Mouse (Mus musculus) monocyte, adult 5-6 weeks (primary cell): ENCODE data around the gene Odc1. TPM values are rescaled to one million over a fixed set of nuclear protein-coding genes. Genes with fewer than 3 reads are reported as not detected.
A peak's percentile ranks its signal among the peaks of the same experiment; 100 is the strongest.
"Not testable (repeated sequence)": the region's sequence is repeated elsewhere in the genome, so short reads cannot be mapped to it uniquely, and the experiment has no call there.

ENCODE experiments used
- ATAC-seq: fragments of 153-309, 156-312 bp; replicated peaks from 2 replicates; pipeline ENCODE4 v1.8.0; 2017; ENCODE audit warnings: mild to moderate bottlenecking; ENCODE audit not compliant: low TSS enrichment, insufficient number of reproducible peaks, severe bottlenecking, poor library complexity, low FRiP score
- total RNA-seq: library from RNA; stranded (forward); fragments of 200-1000, 200-491, 200-594 nt; gene quantifications from 3 replicates; pipeline ENCODE4 v1.2.3, GENCODE M21; 2017

Odc1 gene
- total RNA-seq, 1 experiment from 2014 or later = 146 TPM

DNA sequence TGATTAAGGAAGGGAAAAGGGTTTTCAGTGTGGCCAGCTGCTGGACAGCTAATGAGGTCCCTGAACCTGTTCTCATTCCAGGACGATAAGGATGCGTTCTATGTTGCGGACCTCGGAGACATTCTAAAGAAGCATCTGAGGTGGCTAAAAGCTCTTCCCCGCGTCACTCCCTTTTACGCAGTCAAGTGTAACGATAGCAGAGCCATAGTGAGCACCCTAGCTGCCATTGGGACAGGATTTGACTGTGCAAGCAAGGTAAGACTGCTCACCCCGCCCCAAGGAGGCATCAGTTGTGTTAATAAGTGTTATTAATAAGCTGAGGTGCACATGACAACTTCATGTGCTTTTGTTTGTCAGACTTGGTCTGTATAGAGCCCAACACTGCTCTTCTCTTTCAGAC, 3.0 kb downstream of the Odc1 start:
- not testable (repeated sequence) for ATAC-seq

DNA sequence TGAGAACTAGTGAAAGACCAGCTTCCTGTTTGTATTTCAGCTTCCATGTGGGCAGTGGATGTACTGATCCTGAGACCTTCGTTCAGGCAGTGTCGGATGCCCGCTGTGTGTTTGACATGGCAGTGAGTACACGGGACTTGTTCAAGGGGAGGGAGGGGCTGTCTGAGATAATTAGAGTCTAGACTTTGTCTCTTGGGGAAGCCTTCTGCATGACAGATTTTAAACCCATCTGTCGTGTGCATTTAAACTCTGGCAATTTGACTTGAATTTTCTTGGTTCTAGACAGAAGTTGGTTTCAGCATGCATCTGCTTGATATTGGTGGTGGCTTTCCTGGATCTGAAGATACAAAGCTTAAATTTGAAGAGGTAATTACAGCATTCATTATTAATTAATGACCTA, 3.9 kb downstream of the Odc1 start:
- ATAC-seq = no peak

DNA sequence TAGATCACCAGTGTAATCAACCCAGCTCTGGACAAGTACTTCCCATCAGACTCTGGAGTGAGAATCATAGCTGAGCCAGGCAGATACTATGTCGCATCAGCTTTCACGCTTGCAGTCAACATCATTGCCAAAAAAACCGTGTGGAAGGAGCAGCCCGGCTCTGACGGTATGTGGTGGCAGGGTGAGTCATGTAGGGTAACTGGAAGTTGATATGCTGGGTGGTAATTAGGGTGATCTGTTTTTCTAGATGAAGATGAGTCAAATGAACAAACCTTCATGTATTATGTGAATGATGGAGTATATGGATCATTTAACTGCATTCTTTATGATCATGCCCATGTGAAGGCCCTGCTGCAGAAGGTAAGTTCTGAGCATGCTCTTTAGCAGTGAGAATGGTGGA, 4.8 kb downstream of the Odc1 start:
- ATAC-seq = not testable (repeated sequence)

DNA sequence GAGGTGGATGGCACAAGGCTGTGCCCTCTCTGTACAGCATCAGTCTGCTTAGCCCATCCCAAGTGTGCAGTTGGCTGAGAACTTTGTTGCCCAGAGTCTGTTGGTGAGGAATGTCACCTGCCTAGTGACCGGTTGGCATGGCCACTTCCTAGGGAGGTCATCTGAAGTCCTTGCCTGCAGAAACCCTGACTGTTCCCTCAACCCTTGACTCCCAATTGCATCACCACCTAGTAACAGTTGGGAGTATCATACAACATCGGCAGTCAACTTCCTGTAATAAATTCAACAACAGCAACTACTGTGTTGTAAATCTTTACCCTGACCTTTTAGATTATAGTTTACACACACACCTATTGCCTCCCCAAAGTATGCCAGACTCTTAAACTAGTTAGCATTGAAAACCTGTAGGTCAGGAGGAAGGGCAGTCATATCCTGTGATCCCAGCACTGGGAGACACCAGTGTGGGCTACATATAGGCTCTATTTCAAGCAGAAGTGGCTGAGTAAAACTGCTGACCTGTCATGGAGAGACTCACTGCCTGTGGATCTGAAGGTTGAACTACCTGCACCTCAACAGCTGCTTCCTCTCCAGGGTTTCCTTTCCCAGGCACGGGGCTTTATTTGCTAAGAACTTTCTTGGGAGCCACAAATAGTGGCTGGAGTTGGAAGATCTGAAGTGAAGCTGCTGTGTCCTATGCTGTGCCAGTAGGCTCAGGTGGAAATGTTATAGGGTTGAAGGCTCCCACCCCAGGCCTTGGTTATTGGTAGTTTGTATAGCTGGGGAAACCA, 6.8 kb downstream of the Odc1 start:
- no peak for ATAC-seq

DNA sequence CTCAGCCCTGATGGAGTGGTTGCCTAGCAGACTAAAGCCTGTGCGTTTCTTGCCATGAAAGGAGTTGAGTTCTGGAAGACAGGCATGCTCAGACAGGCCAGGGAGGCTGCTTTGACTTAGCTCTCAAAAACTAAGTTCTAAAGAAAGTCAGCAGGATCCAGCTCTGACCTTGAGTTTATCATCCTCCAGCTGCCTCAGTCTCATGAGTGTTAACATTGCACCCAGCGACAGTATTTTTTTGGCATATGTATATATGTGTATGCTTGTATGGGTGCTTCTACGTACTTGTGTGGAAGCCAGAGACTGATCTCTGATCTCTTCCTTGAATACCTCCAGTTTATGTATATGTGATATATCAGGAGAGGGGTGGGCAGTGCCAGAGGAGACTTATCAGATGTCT, 7.8 kb downstream of the Odc1 start:
- no peak for ATAC-seq

DNA sequence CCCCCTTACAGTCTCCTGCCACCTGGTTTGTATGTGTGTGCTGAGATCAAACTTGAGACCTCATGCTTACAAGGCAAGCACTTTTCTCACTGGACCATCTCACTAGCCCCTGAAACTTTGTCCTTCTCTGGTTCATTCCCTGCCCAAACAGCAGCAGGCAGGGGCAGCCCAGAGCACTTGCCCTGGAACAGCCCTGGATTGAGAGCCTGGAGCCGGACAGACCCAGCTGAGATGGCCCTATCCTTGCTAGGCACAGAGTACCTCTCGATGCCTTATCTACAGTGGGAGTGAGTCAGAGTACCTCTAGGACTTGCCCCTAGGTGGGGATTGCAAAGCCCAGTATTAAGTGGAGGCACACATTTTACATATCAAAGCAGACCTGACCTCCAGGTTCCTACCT, 8.4 kb downstream of the Odc1 start:
- ATAC-seq = no peak

DNA sequence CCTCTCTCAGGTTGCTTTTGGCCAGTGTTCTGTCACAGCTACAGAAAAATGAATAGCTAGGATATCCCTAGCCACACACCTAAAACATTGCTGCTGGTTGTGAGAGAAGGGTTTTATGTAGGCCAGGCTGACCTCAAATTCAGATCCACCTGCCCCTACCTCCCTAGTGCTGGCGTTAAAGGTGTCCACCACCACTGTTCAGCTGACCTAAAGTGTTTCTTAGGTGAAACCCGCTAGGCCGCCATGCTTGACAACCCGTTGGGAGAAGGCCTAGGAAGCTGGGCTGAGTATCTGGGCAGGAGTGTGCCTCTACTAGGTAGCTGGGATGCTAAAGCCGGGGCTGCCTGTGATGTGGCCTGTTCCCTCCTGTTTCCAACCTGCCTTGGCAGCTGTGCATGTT, 9.0 kb downstream of the Odc1 start:
- ATAC-seq = no peak

DNA sequence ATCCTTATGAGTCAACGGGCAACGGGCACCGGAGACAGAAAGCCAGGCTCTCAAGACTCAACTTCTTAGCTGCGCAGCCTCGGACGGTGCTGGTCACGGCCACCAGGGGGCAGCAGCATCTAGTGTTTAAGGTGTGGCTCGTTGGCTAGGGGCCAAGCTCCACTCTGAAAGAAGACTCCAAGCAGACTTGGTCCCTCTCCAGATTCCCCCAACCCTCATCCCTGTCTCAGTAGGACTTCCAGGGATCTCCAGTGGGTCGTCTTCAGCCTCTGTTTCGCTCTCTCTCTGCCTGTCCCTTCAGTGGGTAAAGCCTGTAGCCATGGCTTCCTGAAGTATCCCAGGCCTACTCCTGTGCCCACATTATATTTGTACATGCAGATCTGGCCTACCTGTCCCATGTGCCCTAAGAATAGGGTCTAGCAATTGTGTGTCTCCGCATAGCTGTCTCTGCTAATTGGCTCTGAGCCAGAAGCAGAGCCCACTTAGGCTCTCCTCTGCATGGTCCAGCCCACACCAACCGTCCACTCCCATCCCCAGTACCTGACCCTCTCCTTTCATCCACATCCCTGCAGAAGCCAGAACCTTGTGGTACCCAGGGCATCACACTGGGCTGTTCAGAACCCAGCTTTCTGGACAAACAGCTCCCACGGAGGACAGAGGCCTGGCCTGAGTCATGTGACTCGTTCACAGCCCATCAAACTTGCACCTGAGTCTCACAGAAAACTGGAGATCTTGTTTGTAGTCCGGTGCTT, 9.8 kb downstream of the Odc1 start:
- peak; percentile 78 for ATAC-seq

DNA sequence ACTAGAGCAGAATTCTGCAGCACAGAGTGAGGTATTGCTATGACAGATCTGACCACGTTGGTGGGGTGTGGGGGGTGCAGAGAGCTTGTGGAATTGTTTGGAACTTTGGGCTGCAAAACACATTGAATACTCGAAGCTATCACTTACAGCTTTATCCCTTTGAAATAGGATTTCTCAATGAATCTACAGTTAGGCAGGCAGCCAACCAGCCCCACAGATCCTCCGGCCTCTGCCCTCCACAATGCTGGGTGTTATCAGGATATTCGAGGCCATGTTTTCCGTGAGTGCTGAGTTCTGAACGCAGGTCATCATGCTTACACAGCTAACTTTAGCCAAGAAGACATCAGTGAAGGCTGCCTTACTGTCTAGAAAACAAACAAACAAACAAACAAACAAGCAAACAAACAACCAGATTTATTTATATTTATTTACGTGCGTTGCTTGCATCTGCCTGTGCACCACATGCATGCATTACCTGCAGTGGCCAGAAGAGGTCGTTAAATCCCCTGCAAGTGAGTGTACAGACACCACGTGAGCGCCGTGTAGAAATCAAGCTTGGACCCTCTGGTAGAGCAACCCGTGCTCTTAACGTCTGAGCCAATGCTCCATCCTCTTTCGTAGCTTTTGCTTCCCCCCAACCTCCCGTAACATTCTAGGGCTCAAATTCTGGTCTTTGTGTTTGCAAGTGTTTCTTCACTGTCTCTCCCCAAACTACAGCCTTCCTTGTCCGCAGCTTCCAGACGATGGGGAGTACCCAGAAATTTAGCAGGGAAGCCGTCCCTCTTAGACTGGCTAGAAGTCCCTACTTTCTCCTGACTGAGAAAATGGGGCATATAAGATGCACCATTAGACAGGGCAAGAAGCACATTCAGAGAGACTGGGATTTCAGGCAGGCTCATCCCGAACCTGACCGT, 12.1 kb downstream of the Odc1 start:
- no peak for ATAC-seq

DNA sequence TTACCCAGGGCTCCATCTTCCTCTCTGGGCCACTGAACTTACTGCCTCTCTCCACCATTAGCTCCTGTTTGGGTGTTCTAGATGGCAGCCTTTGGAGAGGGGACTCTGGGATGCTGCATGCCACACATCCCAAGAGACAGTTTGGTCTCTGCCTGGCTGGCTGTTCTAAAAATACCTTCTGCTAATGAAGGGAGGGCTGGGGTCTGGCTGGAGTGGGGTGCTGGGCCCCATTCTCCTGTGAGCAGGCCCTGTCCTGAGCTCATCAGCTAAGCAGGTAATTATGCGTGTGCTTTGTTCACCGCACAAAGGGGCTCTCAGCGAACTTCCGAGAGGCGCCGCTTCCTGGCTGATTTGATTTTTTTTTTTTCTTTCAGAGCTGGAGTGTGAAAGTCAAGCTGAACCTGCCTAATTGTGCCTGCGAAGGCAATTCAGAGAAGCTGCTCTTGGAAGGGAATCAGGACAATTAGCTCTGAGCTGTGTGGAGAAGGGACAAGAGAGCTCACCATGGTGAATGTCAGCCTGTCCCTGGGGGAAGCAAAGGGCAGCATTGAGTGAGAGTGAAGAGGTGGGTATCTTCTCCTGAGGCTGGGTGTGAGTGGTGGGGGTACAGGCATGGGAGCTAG, 12.9 kb downstream of the Odc1 start:
- no peak for ATAC-seq

DNA sequence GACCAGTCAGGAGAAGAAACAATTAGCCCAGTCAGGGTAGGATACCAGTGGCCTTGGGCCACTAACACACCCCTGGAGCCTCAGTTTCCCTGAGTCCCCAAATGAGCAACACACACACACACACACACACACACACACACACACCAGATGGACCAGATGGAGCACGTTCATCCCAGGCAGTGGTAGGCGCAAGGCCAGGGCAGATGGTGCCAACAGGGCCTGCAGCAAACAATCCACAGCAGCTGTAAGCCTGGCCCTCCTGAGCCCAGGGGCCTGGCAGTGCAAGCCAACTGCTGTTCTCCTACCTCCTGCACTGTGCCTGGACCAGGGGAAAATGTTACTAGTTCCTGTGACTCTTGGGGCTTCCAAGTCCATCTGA, 13.4 kb downstream of the Odc1 start:
- ATAC-seq = no peak

DNA sequence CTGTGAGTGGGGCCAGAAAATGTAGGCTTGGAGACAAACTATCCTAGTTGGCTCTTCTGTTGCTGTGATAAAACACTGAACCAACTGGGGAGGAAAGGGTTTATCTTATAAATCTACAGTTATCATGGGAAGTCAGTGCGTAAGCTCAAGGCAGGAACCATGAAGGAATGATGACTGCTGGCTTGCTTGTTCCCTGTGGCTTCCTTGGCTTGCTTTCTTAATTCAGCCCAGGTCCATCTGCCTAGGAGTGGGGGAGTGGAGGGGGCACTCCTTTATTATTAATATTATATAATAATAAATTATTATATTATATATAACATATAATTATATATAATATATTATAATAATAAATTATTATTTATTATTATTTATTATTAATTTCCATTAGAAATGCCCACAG, 17.8 kb downstream of the Odc1 start:
- ATAC-seq = no peak

DNA sequence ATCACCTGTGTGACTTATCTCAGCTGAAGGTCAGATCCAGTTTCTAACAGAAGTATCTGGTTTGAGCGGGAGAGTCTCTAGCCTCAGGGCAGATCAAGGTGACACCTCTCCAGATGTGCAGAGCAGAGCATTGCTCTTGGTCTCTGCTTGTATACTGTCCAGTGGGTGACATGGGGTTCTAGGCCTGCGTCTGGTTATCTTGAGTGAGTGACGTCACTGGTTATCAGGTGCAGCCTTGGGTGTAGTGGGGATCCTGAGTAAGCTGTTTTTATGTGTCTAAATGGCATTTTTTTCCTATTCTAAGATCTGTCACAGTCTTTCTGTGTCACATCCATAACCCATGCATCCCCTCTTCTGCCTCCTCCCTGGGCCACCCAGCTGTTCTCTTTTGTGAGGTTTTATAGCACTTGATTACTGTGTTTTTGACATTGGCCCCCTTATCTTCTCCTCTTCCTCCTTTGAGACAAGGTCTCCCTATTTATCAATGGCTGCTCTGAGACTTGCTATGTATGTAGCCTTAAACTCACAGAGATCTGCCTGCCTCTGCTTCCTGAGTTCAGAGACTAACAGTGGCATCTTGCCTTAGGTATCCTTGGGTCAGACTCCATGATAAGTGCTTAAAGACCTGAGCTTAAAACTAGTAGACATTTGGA, 20.9 kb downstream of the Odc1 start:
- no peak for ATAC-seq

DNA sequence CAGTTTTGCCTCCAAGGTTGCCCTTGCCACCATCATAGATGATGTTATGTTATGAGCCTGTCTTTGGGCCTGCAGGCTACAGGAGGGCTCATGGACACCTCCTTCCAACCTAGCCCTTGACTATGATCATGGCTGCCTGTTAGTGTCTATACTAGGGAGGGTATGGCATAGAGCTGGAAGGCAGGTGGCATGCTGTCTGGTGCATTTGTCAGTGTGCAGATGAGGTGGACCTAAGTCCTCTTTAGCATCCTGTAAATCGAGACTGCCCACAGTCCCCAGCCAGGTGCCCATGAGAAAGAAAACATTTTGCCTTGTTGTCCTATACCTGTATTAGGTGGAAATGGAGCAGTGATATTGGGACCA, 21.4 kb downstream of the Odc1 start:
- ATAC-seq = no peak

DNA sequence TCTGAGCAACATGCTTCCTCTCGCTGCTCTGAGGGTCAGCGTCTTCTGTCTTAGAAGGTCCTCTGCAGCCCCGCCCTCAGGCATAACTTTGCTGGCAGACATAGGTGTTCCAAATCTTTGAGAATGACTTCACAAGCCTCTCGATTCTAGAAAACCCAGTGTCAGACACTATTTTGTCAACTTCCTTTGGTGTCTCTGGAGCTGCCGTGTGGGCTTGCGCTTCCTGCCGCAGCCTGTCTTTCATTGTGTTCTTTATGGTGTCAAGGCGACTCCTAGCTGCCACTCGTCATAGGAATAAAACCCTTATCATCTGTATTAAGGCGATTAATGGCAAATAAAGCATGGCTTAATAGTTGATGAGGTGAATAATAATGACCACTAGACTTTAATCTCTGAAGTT, 24.0 kb downstream of the Odc1 start:
- no peak for ATAC-seq

DNA sequence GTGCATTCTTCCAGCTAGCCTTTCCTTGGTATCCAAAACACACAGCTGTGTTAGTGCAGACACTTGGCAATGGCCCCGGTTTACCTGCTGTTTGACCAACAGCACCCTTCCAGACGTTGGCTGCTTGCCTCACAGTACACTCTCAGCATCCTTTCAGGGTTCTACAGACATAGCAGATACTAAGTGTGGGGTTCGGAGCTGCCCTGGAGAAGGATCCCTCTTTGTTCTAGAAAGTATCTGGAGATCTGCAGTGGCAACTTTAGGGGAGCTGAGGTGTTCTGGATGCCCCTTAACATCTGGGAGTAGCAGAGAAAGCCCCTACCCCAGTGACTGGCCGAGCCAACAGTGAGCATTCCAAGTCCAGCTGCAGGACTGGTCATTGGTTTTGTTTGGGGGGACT, 30.0 kb downstream of the Odc1 start:
- ATAC-seq = no peak

DNA sequence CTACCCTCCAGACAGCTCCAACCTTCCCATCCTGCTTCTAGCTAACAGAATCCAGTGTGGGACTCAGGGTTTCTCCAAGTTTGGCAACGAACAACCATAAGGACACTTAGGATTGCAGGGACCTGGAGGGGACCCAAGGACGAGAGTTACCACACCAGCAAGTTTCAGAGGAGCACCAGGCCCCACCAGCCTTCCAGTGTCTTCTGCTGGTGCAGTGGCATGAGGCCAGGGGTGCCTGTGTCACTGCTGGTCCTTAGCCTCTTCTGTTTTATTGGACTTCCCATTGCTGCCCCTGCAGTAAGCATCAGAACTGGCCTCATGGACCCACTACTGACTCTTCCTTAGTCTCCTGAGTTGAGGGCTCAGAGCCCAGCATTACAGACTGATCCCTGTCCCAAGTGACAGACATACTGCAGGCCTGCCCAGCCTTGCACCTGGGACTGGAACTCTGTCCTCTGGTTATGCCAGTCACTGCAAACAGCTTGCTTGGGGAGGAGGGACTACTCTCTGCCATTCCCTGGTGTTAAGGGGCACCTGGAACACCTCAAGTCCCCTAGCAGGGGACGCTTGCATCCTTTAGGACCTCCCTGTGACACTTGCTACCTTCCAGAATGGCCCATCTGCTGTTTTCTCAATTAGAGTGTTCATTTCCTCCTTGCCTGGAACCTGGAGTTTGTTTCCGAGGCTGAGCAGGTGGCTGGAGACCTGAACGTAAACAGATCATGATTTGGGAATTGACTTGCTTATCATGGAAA, 30.7 kb downstream of the Odc1 start:
- no peak for ATAC-seq

DNA sequence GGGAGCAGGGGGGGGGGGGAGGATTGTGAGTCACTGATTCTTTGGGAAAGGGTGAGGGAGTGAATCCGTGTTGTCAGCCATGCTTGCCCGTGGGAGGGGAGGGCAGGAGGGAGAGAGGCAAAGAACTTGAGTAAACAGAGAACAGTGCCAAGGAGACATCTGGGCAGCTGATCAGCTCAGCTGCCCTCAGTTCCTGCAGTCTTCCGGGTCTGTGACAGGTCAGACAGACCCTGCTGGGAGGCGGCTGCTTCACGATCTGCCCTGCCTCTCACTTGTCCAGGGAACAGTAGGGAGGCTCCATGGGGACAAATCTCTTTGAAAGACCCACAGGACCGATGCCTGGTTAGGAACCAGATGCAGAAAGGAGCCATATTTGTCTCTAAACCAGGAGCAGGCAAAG, 31.4 kb downstream of the Odc1 start:
- ATAC-seq = no peak
